In genomic region chr7:127875627-127876001, GRCm38 (mm10) we compare ENCODE assay signal across 1 mouse cellular context.
TF ChIP-seq lines count a peak whose summit lies in the region.

No protein-coding gene starts in this region.

TF ChIP-seq in C2C12, 6 proteins besides CTCF, POLR2A, EP300 and RAD21 (continued from another document):
- TF ChIP-seq MAX (IDR thresholded peaks at IDR 0.05): no peak
- TF ChIP-seq CEBPB (IDR thresholded peaks at IDR 0.05; ENCODE audit: low read depth): no peak
